Comparison of ENCODE assay signal across 34 mouse cellular contexts in genomic region chr2:58832253-58832980, GRCm38 (mm10). TPM values are rescaled to one million over a fixed set of nuclear protein-coding genes. Genes with fewer than 3 reads are reported as not detected.
DNase-seq lines count a peak whose midpoint lies in the region; TF ChIP-seq lines count a peak whose summit lies in the region.
"Had no signal": no experiment of that assay in that cellular context is flagged by ENCODE, and none has a peak within 500 bp of the region (broad histone marks: within the 10 kb centered on the region; RNA-seq: fewer than 3 reads in every experiment).

No protein-coding gene starts in this region.

- intact Hi-C loops in left cerebral cortex, postnatal 25 days (cut with DNase I), result no loop called here

- no peak for TF ChIP-seq CTCF in testis, adult 2 months (IDR thresholded peaks at IDR 0.05; ENCODE audit: control insufficient read depth, insufficient read depth, insufficient replicate concordance, low read depth, low read length)

- no peaks in the 10 kb centered on the region for H3K27me3 ChIP-seq in testis, adult 2 months (ENCODE audit: control insufficient read depth, insufficient read depth, low read length)
- H3K27me3 ChIP-seq: embryonic facial prominence, embryonic 13.5 days; forebrain, embryonic 15.5 days; hindbrain, embryonic 12.5 days; midbrain, embryonic 13.5 days; neural tube, embryonic 13.5 days had no signal

- no peak for TF ChIP-seq POLR2A in testis, adult 2 months (IDR thresholded peaks at IDR 0.05; ENCODE audit: control insufficient read depth, low read depth, low read length)

- peak; percentile 27 for DNase-seq in heart, adult 11 months
- no peak for DNase-seq in heart, adult 18-20 months
- no peak for DNase-seq in testis, postnatal 10 days (ENCODE audit: low spot score)
- peak; percentile 41 for DNase-seq in kidney, postnatal 10 days
- no peak for DNase-seq in left cerebral cortex, postnatal 25 days (ENCODE audit: low spot score in 2 of 2)
- DNase-seq in cerebellum, adult 18-20 months, result no peak
- no peak for DNase-seq in embryo, embryonic 10 days (ENCODE audit: low spot score)
- DNase-seq: adrenal gland, adult 8-10 months; cerebellum, adult 9-10 months; cerebellum, postnatal 36 days; embryo, embryonic 11 days; gastrocnemius, adult 2 months; gastrocnemius, postnatal 36 days; layer of hippocampus, postnatal 36 days; liver; lung, adult 2 months; lung, postnatal 10 days had no signal

- no peaks in the 10 kb centered on the region; the same call in 1 of the 2 replicates for H3K36me3 ChIP-seq in testis, adult 2 months (ENCODE audit: control insufficient read depth, insufficient read depth, low read length)
- H3K36me3 ChIP-seq: embryonic facial prominence, embryonic 13.5 days; forebrain, embryonic 10.5 days; forebrain, embryonic 15.5 days; hindbrain, embryonic 12.5 days; midbrain, embryonic 13.5 days; neural tube, embryonic 13.5 days had no signal

- H3K27ac ChIP-seq in testis, adult 2 months (ENCODE audit: control insufficient read depth, insufficient read depth, low read depth, low read length), result no peak overlapping the region
- H3K27ac ChIP-seq: embryonic facial prominence, embryonic 13.5 days; forebrain, embryonic 10.5 days; forebrain, embryonic 15.5 days; gastrocnemius, adult 2 months; hindbrain, embryonic 12.5 days; layer of hippocampus, adult 2 months; liver, embryonic 14.5 days; macrophage; midbrain, embryonic 13.5 days; neural tube, embryonic 13.5 days had no signal

- peak overlapping the region; percentile 28 for H3K4me3 ChIP-seq in testis, adult 2 months (ENCODE audit: control insufficient read depth, low read depth, low read length)
- H3K4me3 ChIP-seq: embryonic facial prominence, embryonic 13.5 days; forebrain, embryonic 10.5 days; forebrain, embryonic 15.5 days; gastrocnemius, adult 2 months; hindbrain, embryonic 12.5 days; layer of hippocampus, adult 2 months; midbrain, embryonic 13.5 days; neural tube, embryonic 13.5 days had no signal

- H3K4me1 ChIP-seq in testis, adult 2 months (ENCODE audit: control insufficient read depth, insufficient read depth, low read length), result no peaks in the 10 kb centered on the region; the same call in 1 of the 2 replicates
- H3K4me1 ChIP-seq: hindbrain, embryonic 12.5 days; midbrain, embryonic 13.5 days; neural tube, embryonic 13.5 days had no signal

RNA-seq across cellular contexts. Expression of gene Gm11099, which starts 26.8 kb away (rescaled TPM):
- total RNA-seq in heart, adult 18-20 months (2021), result not detected
- not detected in 2 replicates for polyA plus RNA-seq in testis, adult 2 months (2012; rRNA removed)
- total RNA-seq in left cerebral cortex, postnatal 25 days (2021), result not detected
- total RNA-seq: adrenal gland, adult 8-10 months; adrenal gland, postnatal 4 days; gastrocnemius, adult 2 months; gastrocnemius, postnatal 36 days; heart, postnatal 25 days; layer of hippocampus, adult 2 months; layer of hippocampus, postnatal 36 days; left cerebral cortex, postnatal 10 days; megakaryocyte-erythroid progenitor cell, adult 5-6 weeks had no signal
- polyA plus RNA-seq: embryonic facial prominence, embryonic 13.5 days; forebrain, embryonic 10.5 days; forebrain, embryonic 15.5 days; heart, embryonic 14.5 days; hindbrain, embryonic 12.5 days; intestine, embryonic 16.5 days; limb, embryonic 11.5 days; liver, embryonic 14.5 days; lung, adult 2 months; macrophage; midbrain, embryonic 13.5 days; neural tube, embryonic 13.5 days had no signal

Comparison
In these comparisons a context has a peak if more than half of its experiments do, and no peak if none do; other contexts are left out.
1. DNase-seq: peak in heart, adult 11 months (single experiment) and kidney, postnatal 10 days (single experiment); none in heart, adult 18-20 months (0 of 2), testis, postnatal 10 days (single experiment), left cerebral cortex, postnatal 25 days (0 of 2), cerebellum, adult 18-20 months (0 of 2) and embryo, embryonic 10 days (single experiment).